ENCODE assay signal across 20 mouse cellular contexts in genomic region chr9:78374397-78374796, GRCm38 (mm10). TPM values are rescaled to one million over a fixed set of nuclear protein-coding genes. Genes with fewer than 3 reads are reported as not detected.
"Had no signal": no experiment of that assay in that cellular context is flagged by ENCODE, and none has a peak within 500 bp of the region (broad histone marks: within the 10 kb centered on the region; RNA-seq: fewer than 3 reads in every experiment).

No protein-coding gene starts in this region.

- H3K9me3 ChIP-seq: megakaryocyte, embryonic 14.5 days; midbrain, embryonic 13.5 days; midbrain, embryonic 15.5 days; neural tube, embryonic 12.5 days; stomach, embryonic 15.5 days had no signal

- H3K36me3 ChIP-seq: midbrain, embryonic 13.5 days; midbrain, embryonic 15.5 days; neural tube, embryonic 12.5 days; stomach, embryonic 15.5 days had no signal

- H3K4me2 ChIP-seq: lung, embryonic 14.5 days; midbrain, embryonic 11.5 days; midbrain, embryonic 13.5 days; midbrain, embryonic 15.5 days; neural tube, embryonic 12.5 days; stomach, embryonic 15.5 days had no signal

- H3K4me3 ChIP-seq: megakaryocyte, embryonic 14.5 days; midbrain, embryonic 13.5 days; midbrain, embryonic 15.5 days; neural tube, embryonic 12.5 days; stomach, embryonic 15.5 days had no signal

- H3K9ac ChIP-seq: lung, embryonic 14.5 days; midbrain, embryonic 13.5 days; midbrain, embryonic 15.5 days; neural tube, embryonic 12.5 days; stomach, embryonic 15.5 days had no signal

- H3K27me3 ChIP-seq: midbrain, embryonic 15.5 days; stomach, embryonic 15.5 days had no signal

- ATAC-seq: midbrain, embryonic 13.5 days; midbrain, embryonic 15.5 days had no signal

- DNase-seq: lung, adult 18-20 months; lung, embryonic 14.5 days; lung, postnatal 10 days; right cerebral cortex, postnatal 14 days; thymus, adult 2 months; thymus, postnatal 14 days; thymus, postnatal 36 days had no signal

- H3K27ac ChIP-seq: macrophage; midbrain, embryonic 13.5 days; midbrain, embryonic 15.5 days; neural tube, embryonic 12.5 days; stomach, embryonic 15.5 days had no signal

RNA-seq across cellular contexts. Expression of gene Ooep, which starts 4.1 kb away (rescaled TPM):
- polyA plus RNA-seq: liver, embryonic 16.5 days; macrophage; spleen, adult 2 months; testis, adult 2 months had no signal

RNA-seq across cellular contexts. Expression of gene Dppa5a, which starts 6.4 kb away (rescaled TPM):
- polyA plus RNA-seq: liver, embryonic 16.5 days; lung, embryonic 14.5 days; macrophage; neural tube, embryonic 12.5 days; spleen, adult 2 months; stomach, embryonic 15.5 days had no signal

RNA-seq across cellular contexts. Expression of gene Gsta2, which starts 18.8 kb away (rescaled TPM):
- polyA plus RNA-seq: macrophage; midbrain, embryonic 11.5 days; midbrain, embryonic 13.5 days; midbrain, embryonic 15.5 days; midbrain, postnatal 0 days; neural tube, embryonic 12.5 days; neural tube, embryonic 14.5 days had no signal

RNA-seq across cellular contexts. Expression of gene Ddx43, which starts 21.2 kb away (rescaled TPM):
- polyA plus RNA-seq: liver, embryonic 16.5 days; macrophage had no signal

RNA-seq across cellular contexts. Expression of gene Omt2b, which starts 47.0 kb away (rescaled TPM):
- polyA plus RNA-seq: liver, embryonic 16.5 days; lung, embryonic 14.5 days; lung, embryonic 16.5 days; macrophage; midbrain, embryonic 11.5 days; midbrain, embryonic 13.5 days; midbrain, embryonic 15.5 days; midbrain, postnatal 0 days; neural tube, embryonic 12.5 days; neural tube, embryonic 14.5 days; spleen, adult 2 months; stomach, embryonic 15.5 days; testis, adult 2 months had no signal
